Mouse (Mus musculus) adrenal gland, postnatal 10 days (tissue): Measurements from ENCODE around the gene Mog. TPM values are rescaled to one million over a fixed set of nuclear protein-coding genes. Genes with fewer than 3 reads are reported as not detected.
"Not testable (repeated sequence)": the region's sequence is repeated elsewhere in the genome, so short reads cannot be mapped to it uniquely, and the experiment has no call there.

Source experiments
- DNase-seq: peaks from one replicate; pipeline ENCODE4 v3.0.0; 2021; ENCODE audit warnings: mixed read lengths
- total RNA-seq, 2 experiments: library from RNA; stranded (reverse); gene quantifications; 2 replicates each; pipeline ENCODE4 v1.2.3; 2021

Mog gene
- total RNA-seq, 2 experiments from 2014 or later = not detected

DNA sequence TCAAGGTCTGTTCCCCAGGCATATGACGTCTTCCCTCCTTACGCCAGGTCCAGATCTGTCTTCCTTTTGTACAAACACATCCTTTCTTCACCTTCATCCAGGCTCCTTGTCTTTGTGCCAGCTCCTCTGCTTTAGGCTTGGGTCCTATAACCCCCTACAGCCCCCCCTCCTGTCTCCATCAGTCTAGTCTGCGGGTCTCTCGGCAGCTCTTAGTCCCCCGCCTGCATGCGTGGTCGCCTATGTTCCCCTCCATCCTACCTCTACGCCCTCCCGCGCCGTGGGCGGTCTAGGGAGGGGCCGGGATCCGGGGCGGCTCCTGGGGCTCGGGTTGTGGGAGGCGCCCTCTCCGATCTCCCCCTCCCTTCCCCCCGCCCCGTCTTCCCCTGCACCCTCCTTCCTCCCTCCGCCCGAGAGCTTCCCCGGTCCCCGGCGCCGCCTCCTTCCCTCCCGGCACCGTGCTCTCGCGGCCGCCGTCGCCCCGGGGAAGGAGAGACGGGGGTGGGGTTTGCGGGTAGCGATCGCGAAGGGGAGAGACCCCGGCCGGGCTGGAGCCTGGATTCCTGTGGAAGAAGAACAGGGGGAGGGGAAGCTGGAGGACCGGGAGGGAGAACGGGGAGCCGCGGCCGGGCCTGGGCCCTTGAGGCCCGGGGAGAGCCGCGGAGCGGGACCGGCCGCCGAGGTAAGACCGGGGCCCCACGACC lies 22.6 kb upstream of the Mog start, which contains the start of gene Gabbr1:
Gene Gabbr1 (plus strand): TSS at position 356 of the 701 bp plus-strand sequence.
- peak; percentile 83 for DNase-seq

DNA sequence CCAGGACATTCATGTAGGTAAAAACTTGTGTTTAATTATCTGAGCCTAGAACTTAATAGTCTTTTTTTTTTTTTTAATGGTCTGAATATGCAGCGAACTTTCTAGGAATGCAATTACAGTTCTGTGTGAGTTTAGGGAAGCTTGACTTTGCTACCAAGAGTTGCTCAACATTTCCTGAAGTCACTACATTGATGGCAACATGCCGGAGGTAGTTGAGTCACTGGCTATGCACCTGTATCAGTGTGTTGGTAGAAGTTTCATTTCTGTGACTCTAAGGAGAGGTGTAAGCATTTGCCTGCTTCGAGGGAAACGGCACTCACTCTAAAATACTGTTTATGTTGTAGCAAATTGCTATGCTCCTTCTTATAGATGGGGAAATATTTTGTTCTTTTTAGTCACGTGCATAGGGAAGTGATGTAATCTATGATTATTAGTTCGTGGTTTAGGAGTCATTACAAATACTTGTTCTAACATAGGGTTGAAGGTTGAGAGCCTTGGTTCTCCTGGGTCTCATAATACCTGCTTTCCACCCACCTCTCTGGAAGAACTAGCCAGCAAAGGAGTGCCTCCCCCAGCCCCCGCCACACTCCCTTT lies 21.6 kb upstream of the Mog start:
- DNase-seq = no peak

DNA sequence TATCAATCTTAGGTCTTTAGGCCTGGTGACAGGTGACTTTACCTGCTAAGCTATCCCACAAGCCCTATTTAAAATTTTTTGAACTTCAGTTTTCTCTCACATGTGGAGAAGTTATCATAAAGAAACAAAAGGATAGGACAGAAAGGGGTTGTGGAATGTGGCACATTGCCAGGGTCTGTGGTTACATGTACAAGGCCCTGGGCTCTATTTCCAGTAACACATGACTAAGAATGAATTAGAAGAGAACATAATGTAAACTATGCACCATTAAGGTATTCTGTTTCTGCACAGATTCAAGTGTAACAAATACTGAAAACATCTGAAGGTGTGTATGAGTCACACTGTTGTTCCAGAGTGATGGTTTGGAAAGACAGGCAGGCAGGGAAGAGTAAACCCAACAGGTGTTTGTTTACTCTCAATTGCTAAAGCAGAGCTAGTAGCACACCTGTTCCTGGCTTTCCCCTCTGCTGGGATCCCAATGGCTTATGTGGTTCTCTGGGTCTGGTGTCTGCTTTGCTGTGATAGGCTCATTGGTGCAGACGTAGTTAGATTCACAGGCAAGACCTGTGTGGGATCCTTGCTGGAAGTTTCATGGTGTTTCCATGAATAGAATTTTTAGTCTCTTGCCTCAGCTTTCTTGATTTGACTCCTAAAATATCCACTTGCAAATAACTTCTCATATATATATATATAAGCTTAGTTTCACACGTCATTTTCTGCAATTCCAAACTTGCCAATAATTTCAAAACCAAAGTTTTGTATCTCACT lies 16.1 kb upstream of the Mog start:
- DNase-seq = no peak

DNA sequence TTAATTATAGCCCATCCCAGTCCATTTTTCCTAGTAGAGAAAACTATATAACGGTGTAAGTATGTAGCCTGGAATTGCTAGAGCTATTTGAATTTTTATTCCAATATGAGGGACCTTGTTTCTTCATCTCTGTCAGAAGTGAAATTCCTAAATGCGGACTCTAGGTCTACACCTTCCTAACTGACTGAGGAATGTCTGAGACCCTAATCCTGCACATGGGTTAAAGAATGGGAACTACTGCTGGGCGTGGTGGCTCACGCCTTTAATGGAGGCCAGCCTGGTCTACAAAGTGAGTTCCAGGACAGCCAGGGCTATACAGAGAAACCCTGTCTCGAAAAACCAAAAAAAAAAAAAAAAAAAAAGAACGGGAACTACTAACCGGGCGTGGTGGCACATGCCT lies 6.0 kb upstream of the Mog start:
- no peak for DNase-seq

DNA sequence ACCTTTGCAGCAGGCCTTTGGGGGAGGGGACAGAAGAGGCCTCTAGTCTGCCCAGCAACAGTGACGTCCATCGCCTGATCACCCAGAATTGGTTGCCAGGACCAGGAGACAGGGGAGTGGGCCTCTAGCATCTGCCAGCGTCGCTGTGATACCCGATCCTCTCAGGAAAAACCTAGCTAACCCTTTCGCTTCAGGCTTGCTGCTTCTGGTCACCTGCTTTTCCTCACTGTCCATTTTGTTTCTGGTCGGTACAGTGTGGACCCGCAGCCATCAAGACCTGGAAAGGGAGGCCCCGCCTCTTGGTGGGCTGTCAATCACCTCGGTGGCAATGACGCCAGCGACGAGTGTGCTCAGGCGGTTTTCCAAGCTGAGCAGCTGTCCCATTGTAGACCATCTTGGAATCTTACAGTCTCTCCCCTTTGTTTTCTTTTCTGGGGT lies 5.5 kb upstream of the Mog start:
- peak; percentile 89 for DNase-seq

DNA sequence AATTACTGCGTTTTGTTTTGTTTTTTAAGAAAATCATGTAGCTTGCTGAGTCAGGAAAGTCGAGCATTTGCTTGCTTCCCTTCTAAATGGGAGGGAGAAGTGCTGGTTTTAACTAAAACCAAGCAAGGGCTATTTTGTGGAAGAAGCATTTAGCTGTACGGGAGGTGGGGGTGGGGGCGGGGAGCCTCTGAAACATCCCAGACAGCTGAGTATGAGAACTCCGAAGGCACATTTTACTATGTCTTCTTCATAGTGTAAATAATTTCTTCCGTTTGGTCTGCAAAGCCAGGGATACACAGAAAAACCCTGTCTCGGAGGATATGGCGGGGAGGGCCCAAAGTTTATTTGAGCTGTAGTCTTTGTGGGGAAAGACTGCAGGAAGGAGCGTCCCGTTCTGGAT lies 5.0 kb upstream of the Mog start:
- no peak for DNase-seq

DNA sequence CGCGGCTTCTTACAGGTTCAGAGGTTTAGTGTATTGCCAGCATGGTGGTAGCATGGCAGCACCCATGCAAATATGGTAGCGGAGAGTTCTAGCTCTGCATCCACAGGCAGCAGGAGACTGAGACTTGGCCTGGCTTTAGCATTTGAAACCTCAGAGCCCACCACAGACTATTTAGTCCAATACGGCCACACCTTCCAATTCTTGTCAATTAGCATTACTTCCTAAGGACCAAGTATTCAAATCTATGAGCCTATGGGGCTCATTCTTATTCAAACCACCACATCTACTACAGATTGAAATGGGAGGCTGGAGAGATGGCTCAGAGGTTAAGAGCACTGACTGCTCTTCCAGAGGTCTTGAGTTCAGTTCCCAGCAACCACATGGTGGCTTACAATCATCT lies 4.3 kb upstream of the Mog start:
- no peak for DNase-seq

DNA sequence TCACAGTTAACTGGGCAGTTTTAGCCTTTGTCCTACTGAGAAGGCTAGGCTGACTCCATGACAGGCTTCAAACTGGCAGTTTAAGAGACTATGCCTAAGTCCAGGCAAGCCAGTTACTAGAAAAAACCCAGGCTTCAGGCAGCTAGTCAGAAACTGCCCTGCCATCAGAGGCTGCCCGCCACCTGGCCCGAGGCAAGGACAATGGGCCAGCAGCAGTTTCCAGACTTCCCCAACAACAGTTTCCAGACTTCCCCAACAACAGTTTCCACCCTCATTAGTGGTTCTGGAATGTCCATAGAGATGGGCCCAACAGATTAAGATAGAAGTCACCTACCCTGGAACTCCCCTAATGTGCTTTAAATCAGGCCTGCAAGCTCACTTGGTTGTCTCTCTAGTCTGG lies 3.2 kb upstream of the Mog start:
- no peak for DNase-seq

DNA sequence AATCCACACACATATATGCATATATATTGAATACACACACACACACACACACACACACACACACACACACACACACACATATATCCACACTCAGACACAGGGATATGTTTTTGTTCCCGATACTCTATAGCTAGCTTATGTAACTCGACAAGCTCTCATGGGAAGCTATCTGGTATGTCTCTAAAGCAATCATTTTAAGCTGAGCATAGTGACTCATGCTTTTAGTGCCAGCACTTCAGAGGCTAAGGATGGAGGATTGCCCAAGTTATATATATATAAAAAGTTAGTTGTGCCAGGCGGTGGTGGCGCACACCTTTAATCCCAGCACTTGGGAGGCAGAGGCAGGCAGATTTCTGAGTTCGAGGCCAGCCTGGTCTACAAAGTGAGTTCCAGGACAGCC lies 4.0 kb downstream of the Mog start:
- DNase-seq = not testable (repeated sequence)

DNA sequence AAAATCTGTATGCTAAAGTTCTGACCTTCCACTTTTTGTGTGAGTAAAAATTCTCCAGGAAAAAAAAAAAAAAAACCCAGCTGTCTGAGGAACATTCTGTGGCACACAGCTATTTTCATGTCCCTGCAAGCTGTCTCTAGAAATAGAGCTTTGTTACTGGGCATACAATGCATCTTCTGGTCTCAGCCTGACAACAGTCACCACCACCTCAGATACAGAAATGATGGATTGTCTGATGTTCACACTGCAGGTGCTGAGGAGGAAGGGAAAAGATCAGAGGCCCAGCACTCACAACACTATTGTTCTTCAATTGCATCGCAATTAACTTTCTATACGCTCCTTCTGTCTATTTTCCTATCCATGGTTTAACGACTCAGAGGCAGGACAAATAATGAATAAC lies 4.9 kb downstream of the Mog start:
- no peak for DNase-seq

DNA sequence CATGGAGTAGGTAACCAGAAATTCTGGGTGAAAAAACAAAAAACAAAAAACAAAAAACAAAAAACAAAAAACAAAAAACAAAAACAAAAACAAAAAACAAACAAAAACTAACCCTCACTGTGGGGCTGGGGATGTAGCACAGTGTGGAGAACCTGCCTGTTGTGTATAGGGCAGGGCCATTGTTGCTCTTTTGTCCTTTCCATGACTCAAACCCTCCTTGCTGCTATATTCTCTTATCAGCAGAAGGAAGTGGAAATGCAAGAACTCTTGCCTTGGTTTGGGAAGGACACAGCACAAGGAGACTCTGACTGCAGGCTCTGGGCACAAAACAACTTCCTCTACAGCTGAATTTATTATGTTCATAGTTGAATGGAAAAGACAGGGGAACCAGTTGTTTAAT lies 6.9 kb downstream of the Mog start:
- no peak for DNase-seq

DNA sequence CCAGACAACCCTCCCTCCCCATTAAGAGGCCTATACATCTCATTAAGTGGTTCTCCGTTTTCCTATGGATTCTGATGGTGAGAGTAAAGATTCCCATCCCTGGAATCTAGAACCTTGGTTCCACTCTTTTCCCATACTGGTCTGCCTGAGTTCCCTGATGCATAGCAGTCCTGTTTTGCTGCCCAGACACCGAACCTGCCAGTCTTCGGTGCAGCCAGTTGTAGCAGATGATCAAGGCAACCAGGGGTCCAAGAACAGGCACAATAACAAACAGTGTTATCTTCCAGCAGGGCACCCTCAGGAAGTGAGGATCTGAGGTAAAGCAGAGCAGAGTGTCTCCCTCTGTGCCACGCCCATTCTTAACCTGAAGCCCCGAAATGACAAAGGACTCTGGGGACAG lies 11.1 kb downstream of the Mog start:
- no peak for DNase-seq

DNA sequence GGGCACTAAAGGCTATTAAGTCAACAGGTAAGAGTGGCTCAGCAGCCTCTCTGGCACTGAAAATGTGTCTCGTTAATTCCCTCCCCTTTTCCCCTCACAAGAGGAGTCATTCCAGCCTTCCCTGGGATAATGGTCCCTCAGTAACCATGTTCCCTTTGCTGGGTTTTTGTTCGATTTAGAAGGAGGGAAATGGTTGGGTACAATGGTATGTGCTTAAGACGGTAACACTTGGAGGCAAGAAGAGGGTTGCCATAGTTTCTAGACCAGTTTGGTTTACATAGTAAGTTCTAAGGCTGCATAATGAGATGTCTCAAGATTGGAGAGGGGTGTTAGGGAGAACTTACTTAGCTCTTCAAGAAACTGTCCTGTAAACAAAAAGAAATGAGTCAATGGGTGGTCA lies 11.5 kb downstream of the Mog start:
- no peak for DNase-seq

DNA sequence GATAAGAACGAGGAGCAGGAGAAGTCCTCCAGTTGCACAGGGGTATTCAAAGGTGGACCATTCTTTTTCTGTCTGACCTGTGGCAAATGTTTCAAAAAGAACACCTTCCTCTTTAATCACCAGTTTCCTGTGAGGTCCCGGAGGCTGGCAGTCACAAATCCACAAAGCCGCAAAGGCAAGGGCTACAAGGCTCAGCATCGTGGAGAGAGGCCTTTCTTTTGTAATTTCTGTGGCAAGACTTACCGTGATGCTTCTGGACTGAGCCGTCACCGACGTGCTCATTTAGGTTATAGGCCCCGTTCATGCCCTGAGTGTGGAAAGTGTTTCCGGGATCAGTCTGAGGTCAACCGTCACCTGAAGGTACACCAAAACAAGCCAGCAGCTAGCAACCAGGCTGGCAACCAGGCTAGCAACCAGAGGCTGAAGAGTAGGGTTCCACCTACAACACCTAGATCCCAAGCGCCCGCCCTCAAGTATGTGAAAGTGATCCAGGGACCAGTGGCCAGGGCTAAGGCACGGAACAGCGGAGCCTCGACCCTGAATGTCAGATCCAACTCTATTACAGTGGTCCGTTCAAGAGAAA lies 13.6 kb downstream of the Mog start:
- DNase-seq = no peak

DNA sequence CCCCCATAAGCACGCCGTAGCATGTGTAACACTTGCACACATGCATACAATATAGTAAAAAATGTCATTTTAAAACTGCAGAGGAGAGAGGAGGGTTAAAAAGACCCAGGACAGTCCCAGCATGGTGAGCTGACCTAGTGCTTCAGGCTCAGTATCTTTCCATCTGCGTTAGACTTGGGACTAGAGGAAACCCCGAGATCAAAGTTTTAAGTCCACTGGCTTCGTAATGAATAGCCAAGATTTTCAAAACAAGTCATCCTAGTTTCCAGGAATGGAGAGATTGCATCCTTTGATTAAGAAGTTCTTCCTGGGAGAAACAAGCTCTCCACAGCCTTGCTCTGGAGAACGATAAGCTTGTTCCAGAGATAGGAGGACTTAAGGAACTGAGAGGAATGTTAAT lies 15.0 kb downstream of the Mog start:
- DNase-seq = no peak

DNA sequence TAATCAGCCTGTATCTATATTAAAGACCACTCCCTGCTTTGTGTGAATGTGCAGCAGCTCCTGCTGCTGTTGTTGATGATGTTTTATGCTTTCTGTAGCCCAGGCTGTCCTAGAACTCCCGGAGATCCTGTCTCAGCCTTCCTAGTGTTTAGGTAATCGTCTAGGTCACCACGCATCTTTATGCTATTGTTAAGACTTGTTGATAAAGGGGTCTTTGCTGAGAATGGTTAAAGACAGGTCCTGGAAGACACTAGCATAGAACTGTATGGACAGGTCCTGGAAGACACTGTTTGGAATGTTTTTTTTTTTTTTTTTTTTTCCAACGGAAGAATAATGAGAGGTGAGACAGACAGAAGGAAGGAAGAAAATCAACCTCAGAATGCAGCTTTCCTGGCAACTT lies 19.8 kb downstream of the Mog start:
- no peak for DNase-seq

DNA sequence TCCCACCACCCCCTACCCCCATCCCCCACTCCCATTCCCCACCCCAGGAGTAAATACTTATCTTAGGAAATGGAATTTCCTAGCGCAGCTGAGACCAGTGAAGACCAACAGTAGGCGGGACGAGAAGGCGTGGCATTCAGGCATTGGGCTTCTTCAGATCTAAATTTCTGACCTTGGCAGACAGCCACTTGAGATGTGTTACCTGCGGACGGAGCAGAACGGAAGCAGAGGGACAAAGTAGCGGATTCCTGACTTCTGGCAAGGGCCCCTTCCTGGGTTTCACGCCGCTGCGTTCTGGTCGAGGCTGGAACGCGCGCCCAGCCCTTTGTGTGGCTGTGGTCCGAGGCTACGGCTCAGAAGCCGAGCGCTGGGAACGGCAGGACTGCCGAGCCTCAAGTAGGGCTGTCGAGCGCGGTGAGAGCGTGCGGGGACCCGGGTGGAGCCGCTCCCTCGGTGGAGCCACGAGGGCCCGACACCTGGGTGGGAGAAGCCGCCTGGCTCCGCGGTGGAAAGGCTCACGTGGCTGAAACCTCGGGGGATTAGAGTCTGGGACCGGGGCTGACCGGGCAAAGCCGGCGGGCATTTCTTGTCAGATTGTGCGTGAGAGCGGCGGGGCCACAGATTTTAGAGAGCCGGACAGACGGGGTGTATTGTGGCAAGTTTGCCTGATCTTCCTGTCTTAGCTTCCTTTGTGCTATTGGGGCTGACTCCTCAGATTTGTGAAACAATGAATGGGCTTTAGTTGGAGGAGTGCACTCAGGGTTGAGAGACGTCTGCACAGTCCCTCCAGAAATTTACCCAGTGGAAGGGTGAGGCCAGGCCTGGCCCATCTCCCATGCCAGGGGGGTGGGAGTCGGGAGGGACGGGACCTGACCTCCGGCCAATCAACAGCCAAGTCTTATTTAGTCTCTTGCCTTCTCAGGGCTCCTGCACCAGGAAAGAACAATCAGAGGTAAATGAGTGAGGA lies 20.6 kb downstream of the Mog start:
- DNase-seq = peak; percentile 46

DNA sequence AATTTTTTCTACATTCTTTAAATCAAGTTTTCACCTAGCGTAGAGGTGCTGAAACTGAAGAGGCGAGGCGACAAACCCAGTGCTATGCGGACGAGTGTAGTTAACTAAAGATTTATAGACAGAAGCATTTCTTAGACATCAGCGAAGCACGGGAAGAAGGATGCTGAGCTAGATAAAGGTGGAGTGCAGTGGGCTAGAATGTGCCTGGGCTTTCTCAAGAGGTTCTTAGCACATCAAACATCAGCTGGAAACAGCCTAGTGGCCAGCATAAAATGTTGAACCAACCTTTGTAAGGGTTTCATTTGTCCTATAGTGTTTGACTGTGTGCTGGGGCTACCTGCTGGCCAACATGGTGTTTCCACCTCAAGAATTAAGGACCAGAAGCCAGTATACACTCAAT lies 22.3 kb downstream of the Mog start, which contains the start of gene Zfp57:
Gene Zfp57 (plus strand): TSS at position 301 of the 400 bp plus-strand sequence.
- no peak for DNase-seq

DNA sequence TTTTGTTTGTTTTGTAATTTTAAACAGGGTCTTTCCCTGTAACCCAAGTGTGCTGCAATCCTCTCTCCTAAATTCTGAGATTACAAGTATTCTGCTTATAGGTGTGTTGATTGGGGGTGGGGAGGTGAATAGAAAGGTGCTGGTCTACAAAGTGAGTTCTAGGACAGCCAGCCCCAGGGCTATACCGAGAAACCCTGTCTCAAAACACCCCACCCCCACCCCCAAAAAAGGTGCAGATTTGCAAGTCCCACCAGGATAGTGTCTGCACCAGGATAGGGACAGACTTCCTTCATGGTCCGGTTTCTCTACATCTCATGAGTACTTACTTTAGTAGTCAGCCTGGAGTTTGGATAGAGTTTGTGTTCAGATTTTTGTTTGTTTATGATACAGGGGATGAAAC lies 24.7 kb downstream of the Mog start:
- DNase-seq = no peak

DNA sequence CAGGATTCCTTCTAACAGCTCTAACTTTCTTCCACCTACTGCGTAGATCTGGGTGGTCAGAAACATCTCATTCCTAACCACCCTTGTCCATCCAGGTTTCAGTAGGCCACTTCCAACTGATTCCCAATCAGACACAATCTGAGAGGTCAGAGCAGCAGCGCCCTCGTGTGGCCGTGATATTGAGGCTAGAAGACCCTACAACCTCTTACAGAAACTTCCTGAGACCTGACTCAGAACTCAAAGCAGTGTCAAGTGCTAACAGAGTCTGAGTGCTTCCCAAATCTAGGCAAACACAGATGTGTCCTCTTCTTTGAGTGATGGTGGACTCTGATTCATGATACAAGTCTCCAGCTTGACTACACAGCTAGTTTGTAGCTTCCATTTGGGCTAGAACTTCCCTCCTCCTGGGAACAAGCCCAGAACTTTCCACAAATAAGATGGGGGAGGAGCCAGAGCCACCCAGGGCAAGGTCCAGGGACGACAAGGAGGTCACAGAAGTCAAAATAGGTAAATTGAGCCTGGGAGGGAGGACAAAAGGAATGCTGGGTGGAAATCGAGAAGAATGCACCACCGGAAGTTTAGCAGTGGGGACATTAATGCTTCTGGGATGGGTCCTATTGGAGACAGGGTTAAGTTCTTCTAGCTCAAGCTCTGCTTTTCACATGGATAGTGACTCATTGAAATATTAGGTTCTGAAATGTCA lies 26.0 kb downstream of the Mog start:
- peak; percentile 88 for DNase-seq

DNA sequence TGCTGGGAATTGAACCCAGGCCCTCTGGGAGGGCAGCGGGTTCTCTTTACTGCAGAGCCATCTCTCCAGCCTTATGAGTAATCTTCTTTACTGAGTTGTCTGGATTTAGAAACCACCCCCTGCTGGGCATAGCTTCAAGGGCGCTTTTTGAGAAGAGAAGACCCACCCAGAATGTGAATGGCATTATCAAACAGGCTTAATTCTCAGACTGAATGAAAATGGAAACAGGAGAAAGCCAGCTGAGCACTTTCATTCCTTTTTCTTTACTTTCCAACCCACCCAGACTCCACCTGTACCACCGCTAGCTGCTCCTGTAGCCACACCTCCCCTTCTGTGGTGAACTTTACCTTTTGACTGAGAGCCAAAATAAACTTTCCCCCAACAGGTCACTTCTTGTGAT lies 27.8 kb downstream of the Mog start:
- no peak for DNase-seq
